Mouse (Mus musculus) kidney, embryonic 14.5 days (tissue): ENCODE results near the gene Angptl7. TPM values are rescaled to one million over a fixed set of nuclear protein-coding genes. Genes with fewer than 3 reads are reported as not detected.
A peak's percentile ranks its signal among the peaks of the same experiment; 100 is the strongest.

Source experiments
- ATAC-seq: fragments of 200-750 bp; cut with Nextera tagmentation; 2 replicates; pipeline ENCODE4 v1.8.0; 2017; ENCODE audit warnings: moderate number of reproducible peaks, mild to moderate bottlenecking, moderate TSS enrichment, moderate library complexity; ENCODE audit not compliant: low FRiP score, low TSS enrichment
- H3K27ac ChIP-seq: fragments of 300-500 bp; sonication (generic); 2 replicates; pipeline ENCODE4 v1.5.1; 2014; ENCODE audit warnings: low read depth, mild to moderate bottlenecking, low read length, moderate library complexity, mixed read lengths
- H3K27me3 ChIP-seq: fragments of 300-500 bp; sonication (generic); 2 replicates; pipeline ENCODE4 v1.6.1; 2014; ENCODE audit warnings: mild to moderate bottlenecking, low read length; ENCODE audit not compliant: control insufficient read depth, insufficient read depth
- H3K36me3 ChIP-seq: fragments of 300-500 bp; sonication (generic); 2 replicates; pipeline ENCODE4 v1.6.1; 2014; ENCODE audit warnings: low read length, mixed read lengths; ENCODE audit not compliant: control insufficient read depth, insufficient read depth
- H3K4me1 ChIP-seq: fragments of 300-500 bp; sonication (generic); 2 replicates; pipeline ENCODE4 v1.6.1; 2014; ENCODE audit warnings: low read length, mixed read lengths; ENCODE audit not compliant: control insufficient read depth, insufficient read depth
- H3K4me2 ChIP-seq: fragments of 300-500 bp; sonication (generic); replicated peaks from 2 replicates; pipeline ENCODE4 v1.6.1; 2014; ENCODE audit warnings: low read depth, mild to moderate bottlenecking, low read length
- H3K4me3 ChIP-seq: fragments of 300-500 bp; sonication (generic); 2 replicates; pipeline ENCODE4 v1.5.1; 2014; ENCODE audit warnings: mild to moderate bottlenecking, low read length
- H3K9ac ChIP-seq: fragments of 300-500 bp; sonication (generic); 2 replicates; pipeline ENCODE4 v1.6.1; 2014; ENCODE audit warnings: low read depth, mild to moderate bottlenecking, low read length, moderate library complexity
- H3K9me3 ChIP-seq: fragments of 300-500 bp; sonication (generic); 2 replicates; pipeline ENCODE4 v1.6.1; 2016; ENCODE audit warnings: low read length; ENCODE audit not compliant: control insufficient read depth
- WGBS: fragments of 180-500 bp; shearing (Covaris S2); extraction: QIAGEN DNeasy Blood & Tissue Kit; methylation state at CpG from one replicate; pipeline ENCODE4 v1.1.7; 2014; 5-methylcytosine and 5-hydroxymethylcytosine counted together
- polyA plus RNA-seq: library from polyadenylated mRNA; unstranded; fragments of >200 nt; fragmentation: Nextera tagmentation; extraction: Ambion mirVana; gene quantifications from 2 replicates; pipeline ENCODE4 v1.2.1, GENCODE M21; 2014

Gene Angptl7
- 0.54 and 1.4 TPM in 2 replicates for polyA plus RNA-seq

GRCm38 (mm10) chr4:148500410-148500867 lies at the start of gene Angptl7:
Gene Angptl7 (minus strand): TSS chr4:148500460.
- H3K9me3 ChIP-seq: no peaks in the 10 kb centered on the region
- no peak within 1 kb of the TSS for H3K27ac ChIP-seq
- H3K4me2 ChIP-seq: no peak within 1 kb of the TSS
- H3K9ac ChIP-seq: 0 out of 2 replicates have a peak within 1 kb of the TSS, but pooled peaks have one; percentile 12
- 48% methylated on average over 4 of the region's 4 CpGs for WGBS
- H3K36me3 ChIP-seq: peaks cover 48% of the 10 kb centered on the region
- no peaks in the 10 kb centered on the region for H3K27me3 ChIP-seq
- peaks cover 11% of the 10 kb centered on the region for H3K4me1 ChIP-seq
- no peak within 1 kb of the TSS for H3K4me3 ChIP-seq
- no peak for ATAC-seq

DNA sequence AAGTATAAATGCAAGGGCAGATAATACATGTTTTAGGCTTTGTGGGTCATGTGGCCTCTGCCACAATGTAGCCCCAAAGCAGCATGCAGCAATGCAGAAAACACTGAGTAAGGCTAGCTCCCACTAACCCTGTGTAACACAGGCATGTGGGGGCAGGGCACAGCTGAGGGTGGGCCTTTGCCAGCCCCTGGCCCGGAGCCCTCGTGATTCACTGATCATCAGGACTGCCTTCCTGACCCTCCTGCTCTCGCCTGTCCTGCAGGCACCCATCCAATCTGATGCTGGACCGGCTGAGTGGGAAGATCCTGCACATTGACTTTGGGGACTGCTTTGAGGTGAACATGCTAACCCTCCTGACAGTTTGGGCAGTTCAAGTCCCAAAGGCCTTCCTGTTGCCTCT lies 48.8 kb upstream of the Angptl7 start:
- no peak overlapping the region for H3K27ac ChIP-seq
- peaks cover 81% of the 10 kb centered on the region for H3K36me3 ChIP-seq
- 84% methylated on average over 4 of the region's 4 CpGs for WGBS
- H3K4me2 ChIP-seq: no peak overlapping the region
- H3K4me1 ChIP-seq: no peaks in the 10 kb centered on the region
- H3K9me3 ChIP-seq: no peaks in the 10 kb centered on the region
- H3K4me3 ChIP-seq: no peak overlapping the region
- no peak for ATAC-seq
- no peaks in the 10 kb centered on the region for H3K27me3 ChIP-seq
- H3K9ac ChIP-seq: no peak overlapping the region

DNA sequence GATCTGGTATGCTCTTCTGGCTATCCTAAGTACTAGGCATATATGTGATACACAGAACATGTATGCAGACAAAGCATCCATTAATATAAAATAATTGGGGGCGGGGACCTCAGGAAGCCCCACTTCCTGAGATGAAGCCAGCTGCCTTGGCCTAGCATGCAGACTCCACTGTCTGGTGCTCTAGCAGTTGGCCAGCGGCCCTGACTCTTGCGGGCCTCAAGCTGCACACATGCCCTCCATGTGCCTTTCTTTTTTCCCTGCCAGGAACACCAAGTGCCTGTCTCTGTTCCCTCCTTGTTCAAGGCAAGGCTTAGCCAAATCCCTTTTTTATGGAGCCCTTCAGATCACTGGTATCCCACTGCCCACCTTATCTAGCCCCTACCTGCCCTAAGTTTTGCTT lies 35.6 kb upstream of the Angptl7 start:
- no peak for ATAC-seq
- 93% methylated on average over 3 of the region's 3 CpGs for WGBS
- Histone ChIP-seq H3K4me1 (no peaks in the 10 kb centered on the region), H3K9me3 (no peaks in the 10 kb centered on the region), H3K27me3 (no peaks in the 10 kb centered on the region), H3K36me3 (peaks cover 95% of the 10 kb centered on the region), H3K27ac (no peak overlapping the region), H3K4me2 (no peak overlapping the region), H3K4me3 (no peak overlapping the region), H3K9ac (no peak overlapping the region)

- Histone ChIP-seq H3K4me2 (no peak overlapping the region), H3K4me1 (no peaks in the 10 kb centered on the region), H3K27me3 (no peaks in the 10 kb centered on the region), H3K36me3 (peaks cover 90% of the 10 kb centered on the region), H3K27ac (no peak overlapping the region), H3K9ac (no peak overlapping the region), H3K9me3 (no peaks in the 10 kb centered on the region), H3K4me3 (no peak overlapping the region)
- WGBS: 89% methylated on average over 12 of the region's 12 CpGs
- no peak for ATAC-seq
These were observed 33.5 kb upstream of the Angptl7 start for GRCm38 (mm10) chr4:148533613-148534328.

DNA sequence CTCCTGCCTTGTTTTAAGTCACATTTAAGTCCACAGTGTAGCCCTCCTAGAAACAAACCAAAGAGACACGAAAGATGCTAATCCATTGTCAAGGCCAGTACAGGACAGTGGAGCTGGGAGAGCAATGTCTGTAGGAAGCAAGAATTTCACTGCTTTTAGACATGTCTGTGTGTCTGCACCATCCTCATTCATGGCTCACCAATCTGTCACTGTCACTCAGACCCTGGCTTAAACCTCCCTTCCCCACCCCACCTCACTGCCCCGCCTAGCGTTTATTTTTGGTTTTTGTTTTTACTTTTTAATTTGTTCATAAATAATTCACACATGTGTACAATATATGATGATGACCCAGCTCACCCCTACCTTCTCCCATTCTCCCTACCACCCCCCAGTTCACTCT lies 32.3 kb upstream of the Angptl7 start:
- Histone ChIP-seq H3K27me3 (no peaks in the 10 kb centered on the region), H3K9ac (no peak overlapping the region), H3K4me3 (no peak overlapping the region), H3K4me1 (no peaks in the 10 kb centered on the region), H3K4me2 (no peak overlapping the region), H3K9me3 (no peaks in the 10 kb centered on the region), H3K27ac (no peak overlapping the region), H3K36me3 (peaks cover 86% of the 10 kb centered on the region)
- ATAC-seq: no peak
- WGBS: 94% methylated on average over 3 of the region's 3 CpGs

DNA sequence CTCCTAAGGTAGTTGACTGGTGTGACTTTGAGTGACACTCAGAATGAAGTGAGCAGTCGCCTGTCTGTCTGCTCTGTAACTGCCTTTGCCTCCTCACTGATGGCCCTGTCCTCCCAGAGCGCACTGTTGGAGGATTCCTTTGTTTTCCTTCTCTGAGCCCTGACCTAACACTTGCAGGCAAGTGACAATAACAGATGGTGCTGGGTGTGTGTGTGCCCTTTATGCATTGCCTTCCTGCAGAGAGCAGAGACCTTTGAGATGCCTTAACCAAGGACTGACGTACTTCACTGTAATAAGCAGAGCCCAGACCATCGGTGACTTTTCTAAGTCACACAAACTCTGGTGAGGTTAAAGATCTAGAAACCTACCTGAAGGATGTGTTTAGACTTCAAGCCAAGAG lies 31.1 kb upstream of the Angptl7 start:
- H3K27ac ChIP-seq: no peak overlapping the region
- H3K36me3 ChIP-seq: peaks cover 84% of the 10 kb centered on the region

GRCm38 (mm10) chr4:148530778-148531177 lies 30.5 kb upstream of the Angptl7 start:
- 93% methylated on average over 6 of the region's 6 CpGs for WGBS
- ATAC-seq: no peak
- H3K4me2 ChIP-seq: no peak overlapping the region

More for the DNA sequence above, 31.1 kb upstream of the Angptl7 start:
- H3K9me3 ChIP-seq: no peaks in the 10 kb centered on the region
- no peak for ATAC-seq
- H3K27me3 ChIP-seq: no peaks in the 10 kb centered on the region
- H3K4me2 ChIP-seq: no peak overlapping the region
- H3K4me1 ChIP-seq: no peaks in the 10 kb centered on the region
- no peak overlapping the region for H3K4me3 ChIP-seq
- H3K9ac ChIP-seq: no peak overlapping the region
- 63% methylated on average over 4 of the region's 4 CpGs for WGBS

DNA sequence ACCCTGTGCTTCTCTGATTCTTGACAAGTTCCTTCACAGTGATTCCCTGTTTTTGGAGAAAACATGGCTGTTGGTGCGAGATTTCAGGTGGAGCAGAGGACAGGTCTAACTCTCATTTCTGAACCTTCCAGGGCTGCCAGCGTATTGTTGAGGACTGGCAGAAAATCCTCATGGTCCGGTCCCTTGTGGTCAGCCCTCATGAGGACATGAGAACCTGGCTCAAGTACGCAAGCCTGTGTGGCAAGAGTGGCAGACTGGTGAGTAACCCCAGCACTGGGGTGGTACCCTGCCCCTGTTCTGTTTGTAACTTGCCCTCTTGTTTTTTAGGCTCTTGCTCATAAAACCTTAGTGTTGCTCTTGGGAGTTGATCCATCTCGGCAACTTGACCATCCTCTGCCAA lies 30.1 kb upstream of the Angptl7 start:
- H3K4me1 ChIP-seq: no peaks in the 10 kb centered on the region
- 94% methylated on average over 5 of the region's 5 CpGs for WGBS
- no peak overlapping the region for H3K27ac ChIP-seq
- H3K36me3 ChIP-seq: peaks cover 84% of the 10 kb centered on the region
- H3K27me3 ChIP-seq: no peaks in the 10 kb centered on the region
- H3K4me3 ChIP-seq: no peak overlapping the region
- H3K9me3 ChIP-seq: no peaks in the 10 kb centered on the region
- no peak overlapping the region for H3K4me2 ChIP-seq
- H3K9ac ChIP-seq: no peak overlapping the region
- ATAC-seq: no peak

More at GRCm38 (mm10) chr4:148530778-148531177, 30.5 kb upstream of the Angptl7 start:
- no peak overlapping the region for H3K27ac ChIP-seq
- H3K27me3 ChIP-seq: no peaks in the 10 kb centered on the region
- peaks cover 84% of the 10 kb centered on the region for H3K36me3 ChIP-seq
- no peak overlapping the region for H3K4me3 ChIP-seq
- H3K9me3 ChIP-seq: no peaks in the 10 kb centered on the region
- no peaks in the 10 kb centered on the region for H3K4me1 ChIP-seq
- H3K9ac ChIP-seq: no peak overlapping the region

DNA sequence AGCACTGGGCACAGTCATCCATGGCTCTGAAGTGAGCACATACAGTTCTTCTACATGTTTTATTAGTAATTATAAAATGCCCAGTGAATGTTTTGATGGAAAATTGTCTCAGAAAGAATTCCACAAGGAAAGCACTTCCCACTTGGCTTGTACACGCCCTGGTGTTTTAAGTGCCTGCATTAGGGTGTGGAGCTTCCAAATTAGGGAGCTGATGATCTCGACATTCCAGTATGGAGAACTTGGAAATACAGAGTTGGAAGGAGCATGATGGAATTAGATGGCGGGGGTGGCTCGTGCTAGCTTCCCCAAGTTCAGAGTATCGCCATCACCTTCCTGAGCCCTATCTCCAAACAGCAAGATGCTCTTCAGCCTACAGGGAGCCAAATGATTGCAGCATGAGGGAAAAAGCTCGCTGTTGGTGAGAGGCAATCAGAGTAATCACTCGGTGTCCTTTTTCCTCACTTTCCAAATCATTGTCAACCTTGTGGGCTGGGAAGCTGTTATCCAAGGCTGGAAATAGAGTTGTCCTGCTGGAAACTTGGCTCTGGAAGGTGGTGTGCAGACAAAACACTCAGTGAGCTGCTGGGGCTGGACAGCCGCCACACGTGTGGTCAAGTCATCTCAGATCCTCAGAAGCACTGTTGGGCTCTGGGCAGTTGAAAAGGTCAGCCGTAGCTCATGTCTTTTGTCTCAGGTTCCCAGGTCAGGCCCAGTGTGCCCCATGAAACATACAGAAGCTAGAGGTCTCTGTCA lies 27.1 kb upstream of the Angptl7 start:
- no peak overlapping the region for H3K4me2 ChIP-seq
- no peaks in the 10 kb centered on the region for H3K27me3 ChIP-seq
- 86% methylated on average over 10 of the region's 10 CpGs for WGBS
- H3K4me3 ChIP-seq: no peak overlapping the region
- H3K4me1 ChIP-seq: no peaks in the 10 kb centered on the region
- no peaks in the 10 kb centered on the region for H3K9me3 ChIP-seq
- H3K9ac ChIP-seq: no peak overlapping the region
- H3K36me3 ChIP-seq: peaks cover 75% of the 10 kb centered on the region
- no peak overlapping the region for H3K27ac ChIP-seq
- ATAC-seq: no peak
